ENCODE assay signal across 9 mouse cellular contexts in genomic region chr11:62427105-62427504, GRCm38 (mm10). TPM values are rescaled to one million over a fixed set of nuclear protein-coding genes. Genes with fewer than 3 reads are reported as not detected.
A peak's percentile ranks its signal among the peaks of the same experiment; 100 is the strongest.
DNase-seq lines count a peak whose midpoint lies in the region; ATAC-seq and TF ChIP-seq lines count a peak whose summit lies in the region.
"Had no signal": no experiment of that assay in that cellular context is flagged by ENCODE, and none has a peak within 500 bp of the region (broad histone marks: within the 10 kb centered on the region; RNA-seq: fewer than 3 reads in every experiment).

No protein-coding gene starts in this region.

- no peak overlapping the region for H3K9ac ChIP-seq in kidney, postnatal 0 days (ENCODE audit: low read depth, low read length)
- H3K9ac ChIP-seq in kidney, embryonic 16.5 days (replicated peaks; ENCODE audit: low read length) = no peak overlapping the region
- no peak overlapping the region; the same call in 1 of the 2 replicates for H3K9ac ChIP-seq in ES-E14 (ENCODE audit: insufficient read depth, low read depth, low read length, poor library complexity, severe bottlenecking)
- H3K9ac ChIP-seq in hindbrain, embryonic 16.5 days (ENCODE audit: low read depth, low read length) = no peak overlapping the region
- H3K9ac ChIP-seq: limb, embryonic 15.5 days had no signal

- WGBS in kidney, postnatal 0 days = 85% methylated on average over 2 of the region's 3 CpGs
- 89% methylated on average over 2 of the region's 3 CpGs for WGBS in kidney, embryonic 16.5 days
- 88% methylated on average over 2 of the region's 3 CpGs for WGBS in spleen, adult 2 months
- 89% methylated on average over 2 of the region's 3 CpGs for WGBS in hindbrain, embryonic 16.5 days

- H3K27ac ChIP-seq in kidney, postnatal 0 days = no peak overlapping the region
- no peak overlapping the region for H3K27ac ChIP-seq in kidney, embryonic 16.5 days (ENCODE audit: low read length)
- H3K27ac ChIP-seq in ES-E14 (ENCODE audit: insufficient read depth, low read depth, low read length, poor library complexity, severe bottlenecking) = no peak overlapping the region; the same call in 1 of the 2 replicates
- no peak overlapping the region for H3K27ac ChIP-seq in spleen, adult 2 months (ENCODE audit: insufficient read depth, low read length)
- H3K27ac ChIP-seq in hindbrain, embryonic 16.5 days (ENCODE audit: low read depth, low read length) = no peak overlapping the region
- H3K27ac ChIP-seq: limb, embryonic 15.5 days had no signal

- peak; percentile 21; the same call in 1 of the 2 replicates for TF ChIP-seq CTCF in kidney, postnatal 0 days (IDR thresholded peaks at IDR 0.05; ENCODE audit: low read depth)
- TF ChIP-seq CTCF in spleen, adult 2 months (IDR thresholded peaks at IDR 0.05; ENCODE audit: extremely low read depth, insufficient read depth, insufficient read length, insufficient replicate concordance) = peak; percentile 17; the same call in 1 of the 2 replicates

- H3K4me1 ChIP-seq in kidney, postnatal 0 days (replicated peaks; ENCODE audit: insufficient read depth, low read length) = no peaks in the 10 kb centered on the region
- no peaks in the 10 kb centered on the region for H3K4me1 ChIP-seq in kidney, embryonic 16.5 days (ENCODE audit: insufficient read depth, low read length)
- H3K4me1 ChIP-seq in ES-E14 (ENCODE audit: control insufficient read depth in 2 of 2, insufficient read depth in 2 of 2, low read length in 2 of 2, poor library complexity in 1 of 2) = peaks cover 4 to 12% of the 10 kb centered on the region in 2 experiments
- no peaks in the 10 kb centered on the region for H3K4me1 ChIP-seq in spleen, adult 2 months (ENCODE audit: control insufficient read depth, insufficient read depth, insufficient read length)
- no peaks in the 10 kb centered on the region for H3K4me1 ChIP-seq in hindbrain, embryonic 16.5 days (ENCODE audit: control insufficient read depth, insufficient read depth, low read depth, low read length)
- H3K4me1 ChIP-seq: limb, embryonic 15.5 days had no signal

- no peaks in the 10 kb centered on the region for H3K9me3 ChIP-seq in kidney, postnatal 0 days (replicated peaks; ENCODE audit: low read length)
- no peaks in the 10 kb centered on the region for H3K9me3 ChIP-seq in kidney, embryonic 16.5 days (ENCODE audit: low read length)
- no peaks in the 10 kb centered on the region for H3K9me3 ChIP-seq in ES-E14 (ENCODE audit: control insufficient read depth, insufficient read depth, low read depth, low read length)
- no peaks in the 10 kb centered on the region for H3K9me3 ChIP-seq in hindbrain, embryonic 16.5 days (ENCODE audit: control insufficient read depth, low read length)
- H3K9me3 ChIP-seq: limb, embryonic 15.5 days had no signal

- no peak for TF ChIP-seq POLR2A in spleen, adult 2 months (IDR thresholded peaks at IDR 0.05; ENCODE audit: low read depth, low read length)

- no peaks in the 10 kb centered on the region for H3K27me3 ChIP-seq in kidney, postnatal 0 days (ENCODE audit: insufficient read depth, low read length)
- H3K27me3 ChIP-seq in kidney, embryonic 16.5 days (ENCODE audit: insufficient read depth, low read length) = no peaks in the 10 kb centered on the region
- no peaks in the 10 kb centered on the region for H3K27me3 ChIP-seq in spleen, adult 2 months (ENCODE audit: control insufficient read depth, insufficient read depth, low read length)
- H3K27me3 ChIP-seq in hindbrain, embryonic 16.5 days (replicated peaks; ENCODE audit: control insufficient read depth, insufficient read depth, low read length) = no peaks in the 10 kb centered on the region
- H3K27me3 ChIP-seq: limb, embryonic 15.5 days had no signal

- peaks cover 16% of the 10 kb centered on the region for H3K36me3 ChIP-seq in kidney, postnatal 0 days (ENCODE audit: insufficient read depth, low read length)
- peaks cover 22% of the 10 kb centered on the region for H3K36me3 ChIP-seq in kidney, embryonic 16.5 days (ENCODE audit: insufficient read depth, low read length)
- peaks cover 12% of the 10 kb centered on the region for H3K36me3 ChIP-seq in ES-E14 (ENCODE audit: control insufficient read depth, insufficient read depth, low read length, poor library complexity, severe bottlenecking)
- H3K36me3 ChIP-seq in spleen, adult 2 months (ENCODE audit: control insufficient read depth, insufficient read depth, low read length) = peaks cover 16% of the 10 kb centered on the region
- H3K36me3 ChIP-seq in hindbrain, embryonic 16.5 days (ENCODE audit: control insufficient read depth, insufficient read depth, low read length) = peaks cover 19% of the 10 kb centered on the region

- in situ Hi-C loops in ES-E14 (cut with MboI; ENCODE audit: low sequenced_read_pairs in 2 of 2, unreplicated experiment in 2 of 2) = no loop called here

- H3K4me2 ChIP-seq in kidney, postnatal 0 days (ENCODE audit: low read length) = no peak overlapping the region
- no peak overlapping the region for H3K4me2 ChIP-seq in kidney, embryonic 16.5 days (replicated peaks; ENCODE audit: low read depth, low read length)
- H3K4me2 ChIP-seq in hindbrain, embryonic 16.5 days (ENCODE audit: low read length) = no peak overlapping the region
- H3K4me2 ChIP-seq: limb, embryonic 15.5 days had no signal

- no peak for DNase-seq in kidney, postnatal 0 days (ENCODE audit: low spot score)
- DNase-seq in ES-E14 (ENCODE audit: low read depth, low spot score) = peak; percentile 63
- DNase-seq in spleen, adult 2 months (ENCODE audit: low read depth in 1 of 2, low spot score in 2 of 2) = peak in 1 of 2 experiments; percentile 50
- DNase-seq in frontal cortex, postnatal 25 days (ENCODE audit: low spot score in 2 of 2) = no peak
- DNase-seq in right cerebral cortex, postnatal 25 days = no peak

- H3K4me3 ChIP-seq in kidney, postnatal 0 days (replicated peaks; ENCODE audit: low read depth, low read length) = no peak overlapping the region
- no peak overlapping the region for H3K4me3 ChIP-seq in kidney, embryonic 16.5 days (ENCODE audit: low read length)
- H3K4me3 ChIP-seq in ES-E14 (ENCODE audit: insufficient read depth in 1 of 2, low read depth in 1 of 2, low read length in 2 of 2, poor library complexity in 1 of 2, severe bottlenecking in 1 of 2) = no peak overlapping the region; a peak in 1 of 4 replicates
- H3K4me3 ChIP-seq in spleen, adult 2 months (ENCODE audit: extremely low read depth, insufficient read depth, insufficient read length) = no peak overlapping the region
- H3K4me3 ChIP-seq in hindbrain, embryonic 16.5 days (ENCODE audit: low read length) = no peak overlapping the region
- H3K4me3 ChIP-seq: limb, embryonic 15.5 days had no signal

- ATAC-seq in kidney, postnatal 0 days (replicated peaks; ENCODE audit: low FRiP score, low read depth) = no peak
- no peak for ATAC-seq in kidney, embryonic 16.5 days (ENCODE audit: low FRiP score, low TSS enrichment)
- peak; percentile 79 for ATAC-seq in erythroblast, adult 5-6 weeks (replicated peaks; ENCODE audit: low FRiP score, poor library complexity, severe bottlenecking)
- no peak for ATAC-seq in hindbrain, embryonic 16.5 days

TF ChIP-seq in ES-E14, 5 proteins besides CTCF, POLR2A, EP300 and RAD21:
- TF ChIP-seq ZNF384 (IDR thresholded peaks at IDR 0.05; ENCODE audit: low read depth, low read length) (peak; percentile 88), MAFK (IDR thresholded peaks at IDR 0.05; ENCODE audit: insufficient read depth, low read depth, low read length) (no peak)

RNA-seq across cellular contexts. Expression of gene Pigl, which starts 31.2 kb away (rescaled TPM):
- 8.3 and 8.9 TPM in 2 replicates for polyA plus RNA-seq in kidney, postnatal 0 days (2015; fragmentation: Nextera tagmentation; extraction: Ambion mirVana)
- 10.9 and 13.1 TPM in 2 replicates for polyA plus RNA-seq in kidney, embryonic 16.5 days (2015; fragmentation: Nextera tagmentation; extraction: Ambion mirVana)
- 21.9 and 25.8 TPM in 2 replicates for total RNA-seq in ES-E14 (2012; rRNA removed)
- total RNA-seq in erythroblast, adult 5-6 weeks (2015; ENCODE audit: low replicate concordance) = 0.38 and 2.5 TPM in 2 replicates
- 1.1 TPM in 2 replicates for total RNA-seq in erythroblast, adult 5-6 weeks (2017; ENCODE audit: low replicate concordance)
- polyA plus RNA-seq in spleen, adult 2 months (2012; rRNA removed) = 4.1 and 4.5 TPM in 2 replicates
- 8.3 and 10.8 TPM in 2 replicates for polyA plus RNA-seq in hindbrain, embryonic 16.5 days (2015; fragmentation: Nextera tagmentation; extraction: Ambion mirVana)

RNA-seq across cellular contexts. Expression of gene Ncor1, which starts 31.2 kb away (rescaled TPM):
- 123 and 130 TPM in 2 replicates for polyA plus RNA-seq in kidney, postnatal 0 days (2015; fragmentation: Nextera tagmentation; extraction: Ambion mirVana)
- 63.2 and 102 TPM in 2 replicates for polyA plus RNA-seq in kidney, embryonic 16.5 days (2015; fragmentation: Nextera tagmentation; extraction: Ambion mirVana)
- 186 and 206 TPM in 2 replicates for total RNA-seq in ES-E14 (2012; rRNA removed)
- 149 and 283 TPM in 2 replicates for total RNA-seq in erythroblast, adult 5-6 weeks (2015; ENCODE audit: low replicate concordance)
- total RNA-seq in erythroblast, adult 5-6 weeks (2017; ENCODE audit: low replicate concordance) = 146 and 152 TPM in 2 replicates
- polyA plus RNA-seq in spleen, adult 2 months (2012; rRNA removed) = 78.5 and 84.5 TPM in 2 replicates
- 60.1 and 135 TPM in 2 replicates for polyA plus RNA-seq in hindbrain, embryonic 16.5 days (2015; fragmentation: Nextera tagmentation; extraction: Ambion mirVana)
